Mouse (Mus musculus) C2C12 (cell line): ENCODE data around the gene Rtf1.

ENCODE experiments used
- CEBPB ChIP-seq: IDR thresholded peaks from one replicate; pipeline ENCODE4 v1.6.1; 2011; ENCODE audit warnings: low read depth, mild to moderate bottlenecking, control low read depth, moderate library complexity
- CTCF ChIP-seq: IDR thresholded peaks from one replicate; pipeline ENCODE4 v1.5.1; 2011; ENCODE audit not compliant: control insufficient read depth, insufficient read depth, insufficient read length
- MYOG ChIP-seq: IDR thresholded peaks from one replicate; pipeline ENCODE4 v1.6.1; 2011; ENCODE audit not compliant: control insufficient read depth, insufficient read length; ENCODE audit errors: extremely low read depth
- USF1 ChIP-seq: IDR thresholded peaks from one replicate; pipeline ENCODE4 v1.6.1; 2011; ENCODE audit warnings: low read depth, mild to moderate bottlenecking, control low read depth, moderate library complexity

- TF ChIP-seq CTCF, result no peak
- TF ChIP-seq USF1, result no peak
- TF ChIP-seq CEBPB, result no peak
- no peak for TF ChIP-seq MYOG
These were observed 66.9 kb downstream of the Rtf1 start, which contains the start of gene Itpka for GRCm38 (mm10) chr2:119741581-119742411.
